Mouse (Mus musculus) CD4-positive, CD25-positive, alpha-beta regulatory T cell, adult 4 months (primary cell): Measurements from ENCODE around the gene Serpinb9. TPM values are rescaled to one million over a fixed set of nuclear protein-coding genes. Genes with fewer than 3 reads are reported as not detected.
"Not testable (repeated sequence)": the region's sequence is repeated elsewhere in the genome, so short reads cannot be mapped to it uniquely, and the experiment has no call there.

Experiments
- ATAC-seq: one replicate; pipeline ENCODE4 v1.8.0; 2017
- polyA plus RNA-seq, 2 experiments: library from polyadenylated mRNA; unstranded; fragments of 100-300 nt; shearing (Covaris generic); gene quantifications; one replicate each; pipeline ENCODE4 v1.2.1; 2017

Serpinb9 gene
- polyA plus RNA-seq, 2 experiments from 2014 or later: 21.9 to 23.4 TPM

- ATAC-seq: peak; percentile 10
Measured at GRCm38 (mm10) chr13:33003523-33004413, 718 bp downstream of the Serpinb9 start.

DNA sequence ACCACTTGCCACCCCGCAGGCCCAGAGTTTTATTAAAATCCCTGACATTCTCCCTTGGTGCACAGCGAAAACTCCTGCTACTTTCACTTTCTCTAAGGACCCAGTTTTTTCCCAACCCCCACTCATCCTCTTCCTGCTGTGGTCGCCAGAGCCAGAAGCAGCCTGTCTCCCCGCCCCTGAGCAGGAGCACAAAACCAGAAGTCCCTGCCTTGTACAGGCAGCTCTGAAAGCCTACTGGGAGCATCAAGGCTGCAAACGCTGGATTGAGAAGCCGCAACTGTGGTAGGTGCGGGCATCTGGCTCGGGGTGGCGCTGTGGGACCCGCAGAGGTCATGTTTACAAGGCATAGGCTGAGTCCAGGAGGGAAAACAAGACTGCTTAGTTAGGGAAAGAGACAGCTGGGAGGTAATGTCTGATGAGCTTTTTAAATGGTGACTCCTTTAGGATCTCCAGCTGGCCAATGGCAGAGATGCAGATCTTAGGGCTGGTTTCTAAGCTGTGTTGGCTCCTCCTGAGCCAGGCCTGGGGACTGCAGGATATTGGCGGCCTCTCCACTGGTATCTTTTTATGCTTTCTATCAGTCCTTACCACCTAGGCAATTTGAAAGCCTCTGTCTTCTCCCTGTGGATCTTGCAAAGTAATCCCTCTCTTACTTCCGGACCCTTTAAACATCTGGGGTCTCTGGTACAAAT is 1.5 kb downstream of the Serpinb9 start:
- peak; percentile 78 for ATAC-seq

DNA sequence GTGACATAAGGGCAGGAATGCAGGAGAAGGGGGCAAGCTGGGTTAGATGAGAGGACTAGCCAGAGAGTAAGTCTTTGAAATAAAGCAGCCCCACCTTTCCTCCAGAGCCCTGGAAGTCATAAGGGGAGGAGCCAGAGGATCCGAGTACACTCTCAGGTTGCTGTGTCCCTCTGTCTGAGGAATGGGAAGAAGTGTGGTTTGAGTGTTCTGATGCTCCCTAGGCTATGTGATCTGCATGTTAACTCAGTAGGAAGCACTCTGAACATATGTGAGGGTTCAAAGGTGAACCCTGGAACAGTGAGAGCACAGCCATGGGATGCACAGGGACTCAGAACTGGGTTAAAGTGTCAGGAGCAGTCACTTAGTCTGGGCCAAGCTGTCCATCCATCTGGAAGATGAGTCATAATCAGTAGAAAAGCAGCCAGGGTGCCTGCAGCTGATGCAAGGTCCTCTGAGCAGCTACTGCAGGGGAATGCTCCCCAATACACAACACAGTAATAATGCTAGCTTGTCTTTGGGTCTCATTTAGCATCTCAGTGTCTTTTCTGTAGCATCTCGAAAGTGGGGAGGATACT is 2.5 kb downstream of the Serpinb9 start:
- no peak for ATAC-seq

DNA sequence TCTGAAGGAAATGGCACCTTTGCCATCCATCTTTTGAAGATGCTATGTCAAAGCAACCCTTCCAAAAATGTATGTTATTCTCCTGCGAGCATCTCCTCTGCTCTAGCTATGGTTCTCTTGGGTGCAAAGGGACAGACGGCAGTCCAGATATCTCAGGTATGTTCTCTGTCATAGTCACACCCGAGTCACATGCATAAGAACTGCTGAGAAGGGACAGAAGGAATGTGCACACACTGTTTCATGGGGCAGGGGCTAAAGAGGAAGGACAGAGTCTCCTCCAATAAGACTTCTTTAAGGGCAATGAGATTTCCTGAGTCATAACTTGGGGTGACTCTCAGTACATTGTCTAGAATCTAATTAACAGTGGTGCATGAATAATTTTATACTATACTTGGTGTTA is 3.5 kb downstream of the Serpinb9 start:
- ATAC-seq: no peak

- ATAC-seq: no peak
Measured at GRCm38 (mm10) chr13:33012395-33012794, 9.3 kb downstream of the Serpinb9 start.

DNA sequence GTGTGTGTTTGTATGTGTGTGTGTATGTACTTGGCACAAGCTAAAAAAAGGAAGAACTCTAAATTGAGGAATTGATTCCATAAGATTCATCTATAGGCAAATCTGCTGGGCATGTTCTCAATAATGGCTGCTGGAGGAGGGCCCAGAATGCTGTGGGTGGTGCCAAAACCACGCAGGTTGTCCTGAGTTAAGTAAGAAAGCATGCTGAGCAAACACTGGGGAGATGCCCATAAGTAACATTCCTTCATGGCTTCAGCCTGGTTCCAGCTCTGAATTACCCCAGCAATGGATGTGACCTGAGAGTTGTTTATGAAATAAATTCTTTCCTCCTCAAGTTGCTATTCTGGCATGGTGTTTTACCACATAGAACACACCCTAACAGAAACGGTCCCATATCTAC is 10.2 kb downstream of the Serpinb9 start:
- ATAC-seq: no peak

DNA sequence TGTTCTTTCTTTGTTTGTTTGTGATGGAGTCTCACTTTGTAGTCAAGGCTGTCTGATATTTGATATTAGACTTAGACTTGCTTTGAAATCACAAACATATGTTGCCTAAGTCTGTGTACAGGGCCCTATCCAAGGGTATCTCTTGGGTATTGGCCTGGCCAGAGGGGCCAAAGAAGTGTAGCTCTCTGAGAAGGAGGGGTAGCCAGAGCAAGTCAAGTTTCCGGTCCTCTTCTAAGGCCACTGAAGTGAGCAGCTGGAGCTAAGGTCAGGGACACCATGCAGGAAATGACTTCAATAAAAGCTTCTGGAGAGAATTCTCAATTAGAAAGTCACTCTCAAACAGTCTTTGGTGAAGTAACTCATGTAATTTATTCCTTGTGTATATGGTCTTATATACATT is 19.3 kb downstream of the Serpinb9 start:
- no peak for ATAC-seq

- no peak for ATAC-seq
Measured at GRCm38 (mm10) chr13:33026427-33027057, 23.5 kb downstream of the Serpinb9 start.

DNA sequence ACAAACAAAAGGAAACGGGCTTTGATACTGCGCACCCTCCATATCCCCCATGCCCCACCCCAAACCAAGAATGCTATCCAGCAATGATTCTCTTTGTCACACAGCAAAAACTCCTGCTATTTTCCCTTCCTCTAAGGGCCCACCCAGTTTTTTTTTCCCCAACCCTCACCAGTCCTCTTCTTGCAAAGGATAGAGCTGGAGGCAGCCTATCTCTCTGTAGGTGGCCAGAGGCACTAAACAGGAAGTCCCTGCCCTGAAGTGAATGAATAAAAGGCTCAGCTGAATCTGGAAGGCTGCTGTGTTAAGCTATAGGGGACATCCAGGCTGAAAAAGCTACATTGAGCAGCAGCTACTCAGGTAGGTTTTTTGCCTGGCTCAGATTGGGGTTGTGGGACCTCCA is 24.2 kb downstream of the Serpinb9 start, which contains the start of gene Serpinb9b:
Gene Serpinb9b, plus strand, starts transcription at position 173 of the 400 bp plus-strand sequence.
- ATAC-seq: no peak

- no peak for ATAC-seq
Measured at GRCm38 (mm10) chr13:33028146-33028545, 25.1 kb downstream of the Serpinb9 start.

GRCm38 (mm10) chr13:33028550-33028949 is 25.5 kb downstream of the Serpinb9 start:
- ATAC-seq: no peak

DNA sequence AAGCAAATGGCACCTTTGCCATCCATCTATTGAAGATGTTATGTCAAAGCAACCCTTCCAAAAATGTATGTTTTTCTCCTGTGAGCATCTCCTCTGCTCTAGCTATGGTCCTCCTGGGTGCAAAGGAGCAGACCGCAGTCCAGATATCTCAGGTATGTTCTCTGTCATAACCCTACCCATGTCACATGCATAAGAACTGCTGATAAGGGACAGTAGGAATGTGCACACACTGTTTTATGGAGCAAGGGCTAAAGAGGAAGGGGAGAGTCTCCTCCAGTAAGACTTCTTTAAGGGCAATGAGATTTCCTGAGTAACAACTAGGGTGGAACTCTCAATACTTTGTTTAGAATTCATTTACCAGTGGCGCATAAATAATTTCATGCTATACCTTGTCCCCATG is 26.4 kb downstream of the Serpinb9 start:
- not testable (repeated sequence) for ATAC-seq

DNA sequence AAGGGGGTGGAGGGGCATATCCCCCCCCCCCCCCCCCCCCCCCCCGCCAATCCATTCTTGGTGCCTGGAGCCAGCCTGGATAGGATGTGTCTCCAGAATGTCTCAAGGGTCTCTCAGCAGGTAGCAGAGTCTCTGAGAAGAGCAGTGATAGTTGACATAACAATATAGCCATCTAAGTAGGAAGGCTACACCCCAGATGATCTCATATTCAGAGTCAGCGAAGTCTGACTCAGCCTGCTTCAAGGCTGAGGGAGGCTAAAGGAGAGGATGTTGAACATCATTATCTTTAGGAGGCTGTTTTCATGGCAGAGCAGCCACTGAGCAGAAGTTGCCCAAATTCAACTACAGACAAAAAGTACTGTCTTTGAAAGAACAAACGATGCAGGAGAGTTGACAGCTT is 27.2 kb downstream of the Serpinb9 start:
- ATAC-seq: no peak

- ATAC-seq: no peak
Measured at GRCm38 (mm10) chr13:33035506-33035905, 32.5 kb downstream of the Serpinb9 start.

DNA sequence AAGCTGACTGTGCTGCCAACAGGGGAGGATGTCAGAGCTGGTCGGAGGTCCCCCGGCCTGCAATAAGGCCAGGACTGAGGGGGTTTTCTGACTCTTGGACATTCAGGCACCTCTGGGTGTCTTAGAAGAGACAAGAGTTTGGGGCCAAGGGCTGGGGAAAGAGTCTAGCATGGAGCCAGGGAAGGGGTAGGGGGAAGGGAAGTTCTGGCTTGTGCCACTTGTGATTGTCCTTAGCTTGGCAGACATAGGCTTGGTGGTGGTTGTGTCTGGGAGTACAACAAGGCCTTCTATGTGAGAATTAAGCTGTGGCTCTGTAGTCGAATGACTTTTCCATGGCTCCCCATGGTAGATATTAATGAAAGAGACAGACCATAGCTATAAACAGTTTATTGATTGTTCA is 40.5 kb downstream of the Serpinb9 start:
- ATAC-seq: no peak

DNA sequence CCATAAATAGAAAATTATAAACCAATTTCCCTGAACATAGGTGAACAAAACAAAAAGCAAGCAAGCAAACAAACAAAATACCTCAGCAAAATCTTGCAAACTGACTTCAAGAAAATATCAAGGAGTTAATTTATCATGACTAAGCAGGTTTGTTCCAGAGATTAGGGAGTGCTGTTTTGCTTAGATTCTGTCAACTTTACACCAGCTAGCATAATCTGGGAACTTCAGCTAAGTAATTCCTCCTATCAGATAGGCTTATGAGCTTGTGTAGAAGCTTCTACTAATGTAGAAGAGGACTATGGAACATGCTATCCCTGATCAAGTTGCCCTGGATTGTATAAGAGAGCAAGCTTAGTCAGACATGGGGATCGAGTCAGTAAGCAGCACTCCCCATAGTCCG is 44.2 kb downstream of the Serpinb9 start:
- ATAC-seq: no peak

GRCm38 (mm10) chr13:33048187-33048586 is 45.1 kb downstream of the Serpinb9 start:
- ATAC-seq: no peak

DNA sequence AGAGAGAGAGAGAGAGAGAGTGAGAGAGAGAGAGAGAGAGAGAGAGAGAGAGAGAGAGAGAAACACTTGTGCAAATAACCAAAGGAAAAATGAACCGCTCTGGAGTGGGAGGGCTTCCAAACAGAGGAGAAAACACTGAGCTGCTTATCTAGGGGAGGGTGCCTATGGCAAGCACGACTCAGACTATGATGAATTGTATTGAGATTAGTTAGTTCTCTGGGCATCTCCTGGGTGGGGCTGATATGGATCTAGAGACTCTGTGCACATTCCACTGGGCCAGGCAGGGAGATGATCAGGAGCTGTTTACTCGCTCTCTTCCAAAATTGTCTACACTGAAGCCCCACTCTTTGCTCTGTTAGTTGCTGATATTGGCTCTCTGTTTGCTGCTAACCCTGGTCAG is 48.6 kb downstream of the Serpinb9 start:
- no peak for ATAC-seq

DNA sequence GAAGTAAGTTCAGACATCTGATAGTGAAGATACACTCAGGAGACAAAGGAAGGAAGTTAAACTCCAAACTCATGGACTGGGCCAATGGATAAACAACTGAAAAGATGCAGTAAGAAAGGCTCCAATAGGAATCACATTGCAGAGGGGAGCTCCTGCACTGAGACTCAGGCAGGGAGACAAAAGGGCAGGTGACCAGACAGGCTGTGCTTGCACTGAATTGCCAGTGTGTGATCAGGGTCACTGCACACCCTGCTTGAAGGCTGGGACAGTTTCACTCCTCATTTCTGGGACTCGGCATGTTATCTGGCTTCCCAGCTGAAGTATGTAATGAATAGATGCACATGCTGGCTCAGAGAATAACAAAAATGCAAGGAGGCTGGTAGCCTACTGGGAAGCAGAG is 60.0 kb downstream of the Serpinb9 start:
- ATAC-seq: no peak
